Mouse (Mus musculus) cerebellum, adult 11 months (tissue): ENCODE measurements around the gene Lekr1.

Experiments used
- DNase-seq: peaks from one replicate; pipeline ENCODE4 v3.0.0; 2022

Lekr1 gene

GRCm38 (mm10) chr3:65839664-65840063 is 173.6 kb downstream of the Lekr1 start:
- DNase-seq: no peak

DNA sequence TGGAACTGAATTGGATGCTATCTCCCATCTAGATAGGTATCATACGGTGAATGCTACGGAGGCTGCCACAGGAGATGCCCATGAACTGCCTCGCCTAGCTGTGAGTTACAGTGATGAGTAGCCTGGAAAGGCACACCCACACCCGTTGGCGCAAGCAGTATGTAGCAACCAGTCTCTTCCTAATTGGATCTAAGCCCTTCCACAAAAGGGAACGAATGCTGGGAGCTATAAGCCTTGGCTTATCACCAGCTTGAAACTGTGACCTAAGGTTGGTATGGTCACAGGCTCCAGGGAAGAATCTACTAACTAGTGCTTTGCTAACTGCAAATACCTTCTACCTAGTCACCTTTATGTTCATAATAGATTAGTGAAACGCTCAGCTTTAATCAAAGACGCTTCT is 175.1 kb downstream of the Lekr1 start:
- no peak for DNase-seq

DNA sequence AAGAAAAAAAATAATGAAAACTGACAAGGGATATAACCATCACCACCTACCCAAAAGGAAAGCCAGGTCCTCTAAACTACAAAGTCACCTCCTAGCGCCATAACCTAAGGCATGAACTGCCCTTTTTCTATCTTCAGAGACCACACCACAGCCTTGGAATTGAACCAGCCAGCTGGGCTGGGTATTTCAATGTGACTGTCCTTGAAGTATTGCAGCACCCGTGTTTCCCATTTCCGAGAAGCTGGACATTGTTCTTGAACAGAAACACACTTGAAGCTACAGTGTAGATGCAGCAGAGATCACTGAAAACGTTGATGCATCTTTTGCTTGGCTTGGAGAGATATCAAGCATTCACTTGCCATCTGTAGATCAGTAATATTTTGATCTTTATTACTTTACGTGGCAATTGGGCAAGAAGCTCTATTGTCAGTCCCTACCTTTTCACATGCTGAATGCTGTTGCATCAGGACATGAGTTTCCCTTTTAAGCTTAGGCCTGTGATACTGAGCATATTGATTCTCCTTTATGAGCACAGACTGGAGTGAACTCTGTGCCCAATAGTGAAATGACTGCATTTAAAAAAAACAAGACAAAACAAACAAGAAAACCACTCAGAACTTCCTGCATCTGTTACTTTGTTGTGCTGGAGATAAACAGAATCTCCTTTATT is 176.6 kb downstream of the Lekr1 start:
- DNase-seq: no peak

DNA sequence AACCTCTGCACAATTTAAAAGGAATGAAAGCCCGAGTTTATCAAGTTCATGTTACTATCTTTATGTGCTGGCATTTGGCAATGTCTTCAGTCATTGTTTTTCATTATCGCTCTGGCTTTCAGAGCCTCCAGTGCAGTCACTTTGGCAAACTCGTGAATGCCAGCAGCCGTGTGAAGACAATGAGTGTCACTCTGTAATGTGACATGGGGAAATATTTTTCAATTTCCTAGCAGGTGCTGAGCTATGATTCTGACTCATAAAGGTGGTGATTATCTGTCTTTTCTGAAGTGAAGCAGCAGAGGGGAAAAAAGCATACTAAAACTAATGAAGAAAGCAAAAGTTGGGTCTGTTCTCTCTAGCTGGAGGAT is 177.1 kb downstream of the Lekr1 start:
- no peak for DNase-seq

GRCm38 (mm10) chr3:65844302-65844701 is 178.3 kb downstream of the Lekr1 start:
- no peak for DNase-seq

DNA sequence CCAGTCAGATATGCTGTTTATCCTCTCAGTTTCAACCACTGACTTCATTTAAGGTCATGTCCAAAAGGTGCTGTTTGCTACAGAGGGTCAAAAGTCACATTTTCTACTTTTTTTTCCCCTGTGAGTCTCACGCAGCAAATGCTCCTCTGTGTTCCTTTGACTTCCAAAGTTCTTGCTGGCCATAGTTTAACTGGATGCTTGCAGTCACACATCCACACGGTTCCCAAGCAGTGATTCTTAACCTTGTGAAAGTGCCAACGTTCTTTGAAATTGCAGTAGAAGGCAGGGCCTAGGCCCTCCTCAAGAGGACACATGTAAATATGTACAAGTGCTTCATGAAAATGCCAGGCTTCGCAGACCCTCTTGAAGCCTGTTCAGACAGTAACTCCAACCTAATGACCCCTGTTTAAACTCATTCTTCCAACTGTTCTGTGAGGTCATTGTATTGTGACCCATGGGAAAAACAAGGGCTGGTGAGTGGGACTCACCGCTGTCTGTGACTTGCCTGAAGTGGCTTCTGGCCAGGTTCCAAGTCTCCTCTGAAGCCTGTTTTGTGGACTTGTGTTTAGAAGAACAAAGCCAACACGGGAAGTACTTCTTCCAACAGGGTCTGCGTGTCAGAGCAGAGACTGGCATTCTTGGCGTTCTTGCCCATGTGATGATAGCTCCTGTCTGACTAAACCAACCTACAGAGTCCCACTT is 179.0 kb downstream of the Lekr1 start:
- DNase-seq: no peak

- DNase-seq: no peak
Measured at GRCm38 (mm10) chr3:65847158-65847787, 181.2 kb downstream of the Lekr1 start.

- DNase-seq: no peak
Measured at GRCm38 (mm10) chr3:65853746-65854145, 187.7 kb downstream of the Lekr1 start.

DNA sequence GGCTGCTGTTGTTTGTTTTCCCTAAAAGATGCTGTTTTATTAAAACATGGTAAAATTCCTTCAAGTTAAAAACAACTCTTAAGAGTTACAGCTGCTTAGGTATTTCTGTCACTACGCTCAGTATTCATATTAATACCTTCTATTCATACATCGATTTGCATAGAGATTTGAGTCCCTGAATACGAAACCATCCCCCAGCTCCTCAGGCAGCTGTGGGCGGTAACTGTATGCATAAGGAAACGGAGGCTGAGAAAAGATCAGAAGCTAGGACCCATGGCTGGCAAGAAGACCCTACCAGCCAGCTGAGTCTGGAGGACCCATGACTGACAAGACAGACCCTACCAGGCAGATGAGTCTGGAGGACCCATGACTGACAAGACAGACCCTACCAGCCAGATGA is 189.5 kb downstream of the Lekr1 start:
- DNase-seq: no peak

- DNase-seq: no peak
Measured at GRCm38 (mm10) chr3:65858118-65858517, 192.1 kb downstream of the Lekr1 start.

- DNase-seq: no peak
Measured at GRCm38 (mm10) chr3:65858741-65859348, 192.8 kb downstream of the Lekr1 start.

DNA sequence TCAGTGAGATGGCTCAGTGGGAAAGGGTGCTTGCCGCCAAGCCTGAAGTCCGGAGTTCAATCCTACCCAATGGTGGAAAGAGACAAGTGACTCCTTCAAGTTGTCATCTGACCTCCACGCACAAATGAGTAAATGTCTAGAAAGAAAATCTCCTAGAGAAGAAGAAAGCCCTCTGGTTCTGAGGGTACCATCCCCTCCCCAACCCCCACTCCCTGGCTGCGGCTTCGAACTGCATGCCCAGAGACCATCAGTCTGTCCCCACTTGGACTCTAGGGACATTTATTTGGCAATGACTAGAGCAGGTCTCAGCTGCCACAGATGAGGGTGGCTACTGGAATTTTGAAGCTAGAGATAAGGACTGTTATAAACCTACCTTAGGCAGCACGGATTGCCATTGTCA is 193.7 kb downstream of the Lekr1 start:
- DNase-seq: no peak

DNA sequence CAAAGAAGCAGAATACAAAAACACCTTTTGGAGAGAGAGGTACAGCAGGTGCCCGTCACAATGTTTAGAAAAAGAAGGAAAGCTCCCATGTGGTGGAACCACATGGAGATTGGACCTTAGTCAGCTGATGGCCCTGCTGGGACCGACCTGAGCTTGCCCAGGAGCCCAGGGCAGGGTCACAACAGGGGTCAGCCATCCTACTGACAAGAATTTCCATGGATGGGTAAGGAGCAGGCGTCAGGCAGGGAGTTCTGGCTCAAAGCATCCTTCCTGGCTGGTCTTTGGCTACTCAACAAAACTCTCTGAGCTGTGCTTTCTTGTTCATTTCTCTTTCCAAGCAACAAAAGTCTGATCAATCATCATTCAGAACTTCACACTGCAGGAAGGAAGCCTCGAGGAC is 194.9 kb downstream of the Lekr1 start:
- no peak for DNase-seq

GRCm38 (mm10) chr3:65861471-65861881 is 195.4 kb downstream of the Lekr1 start:
- DNase-seq: no peak

GRCm38 (mm10) chr3:65863297-65863696 is 197.3 kb downstream of the Lekr1 start:
- peak; percentile 77 for DNase-seq

- no peak for DNase-seq
Measured at GRCm38 (mm10) chr3:65863762-65864377, 197.8 kb downstream of the Lekr1 start.

GRCm38 (mm10) chr3:65868931-65869330 is 202.9 kb downstream of the Lekr1 start:
- no peak for DNase-seq

GRCm38 (mm10) chr3:65869724-65870123 is 203.7 kb downstream of the Lekr1 start:
- DNase-seq: no peak

DNA sequence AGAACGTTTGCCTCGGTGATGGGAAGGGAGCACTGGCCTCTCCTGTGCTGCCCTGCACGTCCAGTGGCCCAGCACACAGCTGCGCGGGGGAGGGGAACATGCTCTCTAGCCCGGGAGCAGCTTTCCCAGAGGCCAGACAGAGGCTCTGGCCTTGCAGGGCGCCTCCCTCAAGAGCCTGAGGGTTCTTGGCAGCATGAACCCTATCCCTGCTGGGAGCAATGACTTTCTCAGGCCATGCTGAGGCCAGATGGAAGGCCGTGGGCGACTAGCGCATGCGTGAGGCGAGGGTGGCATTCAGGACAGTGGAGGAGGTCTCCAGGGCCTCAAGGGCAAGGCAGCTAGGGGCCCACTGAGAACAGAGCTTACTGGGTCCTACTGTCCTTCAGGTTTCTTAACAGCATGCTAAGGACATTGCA is 205.2 kb downstream of the Lekr1 start:
- peak; percentile 31 for DNase-seq

DNA sequence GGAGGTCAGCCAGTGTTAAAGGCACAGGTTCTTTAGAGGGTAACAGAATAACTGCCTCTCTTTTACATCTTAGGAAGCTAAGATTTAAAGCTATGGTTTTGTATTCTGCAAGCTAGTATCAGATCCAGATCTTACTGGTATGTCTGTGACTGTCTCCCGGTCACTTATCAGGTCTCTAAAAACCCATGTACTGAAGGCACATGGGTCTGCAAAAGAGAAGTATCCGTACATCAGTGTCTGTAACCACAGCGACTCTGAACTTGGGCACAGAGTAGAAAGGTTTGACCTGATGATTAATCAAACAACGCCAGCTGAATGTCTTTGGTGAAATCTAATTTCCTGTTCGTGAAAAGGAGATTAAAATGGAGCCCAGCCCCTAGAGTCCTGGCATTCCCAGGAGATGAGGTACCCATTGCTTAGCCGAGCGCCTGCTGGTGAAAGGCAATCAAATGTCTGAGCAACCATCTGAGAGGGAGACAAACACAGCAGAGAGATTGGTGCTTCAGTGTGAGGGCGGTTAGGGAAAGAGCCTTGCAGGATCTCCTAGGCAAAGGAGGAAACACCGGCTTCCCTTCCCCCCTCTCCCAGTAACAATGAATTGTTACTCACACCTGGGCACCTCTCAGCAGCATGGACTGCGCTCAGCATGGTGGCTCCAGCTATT is 205.7 kb downstream of the Lekr1 start:
- no peak for DNase-seq

DNA sequence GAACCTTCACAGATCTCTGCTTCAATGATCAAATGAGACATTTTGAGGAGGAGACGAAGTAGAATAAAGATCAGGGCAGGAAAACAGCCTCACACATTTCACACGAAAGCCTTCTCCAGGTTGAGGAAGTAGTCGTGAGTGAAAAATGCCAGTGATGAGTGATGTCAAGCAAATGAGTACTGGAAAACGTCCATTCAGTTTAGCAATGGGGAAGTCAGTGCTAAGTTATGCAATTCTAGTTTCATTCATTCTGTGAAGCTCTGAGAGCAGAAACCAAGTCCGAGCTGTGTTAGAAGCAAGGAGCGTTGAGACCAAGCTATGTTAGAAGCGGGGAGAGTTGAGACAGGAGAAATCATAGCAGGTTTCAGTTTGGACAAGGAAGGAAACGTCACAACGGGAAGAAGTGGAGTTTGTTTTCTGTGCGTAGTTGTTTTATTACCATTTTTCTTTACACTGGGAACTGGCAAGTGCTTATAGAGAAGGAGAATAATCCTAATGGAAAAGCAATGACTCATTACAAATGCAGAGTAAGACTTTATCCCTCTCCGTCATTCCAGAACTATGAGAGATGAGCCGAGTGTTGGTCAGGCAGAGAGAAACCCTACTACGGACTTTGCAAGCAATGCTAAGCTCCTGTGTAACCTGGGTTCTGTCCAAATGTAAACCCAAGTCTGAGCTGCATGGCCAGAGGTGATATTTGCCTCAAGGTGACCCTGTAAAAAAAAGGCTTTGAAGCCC is 207.2 kb downstream of the Lekr1 start:
- DNase-seq: no peak
